Mouse (Mus musculus) lung, embryonic 16.5 days (tissue): ENCODE measurements around the gene Slc1a2. TPM values are rescaled to one million over a fixed set of nuclear protein-coding genes. Genes with fewer than 3 reads are reported as not detected.
A peak's percentile ranks its signal among the peaks of the same experiment; 100 is the strongest.

Source experiments
- ATAC-seq: fragments of 200-750 bp; cut with Nextera tagmentation; 2 replicates; pipeline ENCODE4 v1.8.0; 2017; ENCODE audit warnings: low read depth, mild to moderate bottlenecking, moderate library complexity
- H3K27ac ChIP-seq: fragments of 300-500 bp; sonication (generic); 2 replicates; pipeline ENCODE4 v1.5.1; 2014; ENCODE audit warnings: mild to moderate bottlenecking, control low read depth, low read length
- H3K27me3 ChIP-seq: fragments of 300-500 bp; sonication (generic); 2 replicates; pipeline ENCODE4 v1.6.1; 2014; ENCODE audit warnings: low read depth, low read length, mixed read lengths; ENCODE audit not compliant: control insufficient read depth, insufficient read depth
- H3K36me3 ChIP-seq: fragments of 300-500 bp; sonication (generic); 2 replicates; pipeline ENCODE4 v1.6.1; 2014; ENCODE audit warnings: low read length; ENCODE audit not compliant: control insufficient read depth, insufficient read depth
- H3K4me1 ChIP-seq: fragments of 300-500 bp; sonication (generic); replicated peaks from 2 replicates; pipeline ENCODE4 v1.6.1; 2014; ENCODE audit warnings: low read length, mixed read lengths; ENCODE audit not compliant: control insufficient read depth, insufficient read depth
- H3K4me2 ChIP-seq: fragments of 300-500 bp; sonication (generic); 2 replicates; pipeline ENCODE4 v1.6.1; 2014; ENCODE audit warnings: low read depth, low read length, control low read depth
- H3K4me3 ChIP-seq: fragments of 300-500 bp; sonication (generic); 2 replicates; pipeline ENCODE4 v1.5.1; 2014; ENCODE audit warnings: mild to moderate bottlenecking, low read length, control low read depth
- H3K9ac ChIP-seq: fragments of 300-500 bp; sonication (generic); 2 replicates; pipeline ENCODE4 v1.6.1; 2014; ENCODE audit warnings: low read length, control low read depth
- H3K9me3 ChIP-seq: fragments of 300-500 bp; sonication (generic); 2 replicates; pipeline ENCODE4 v1.6.1; 2016; ENCODE audit warnings: low read length; ENCODE audit not compliant: control insufficient read depth
- WGBS: fragments of 180-500 bp; shearing (Covaris S2); extraction: QIAGEN DNeasy Blood & Tissue Kit; methylation state at CpG from one replicate; pipeline ENCODE4 v1.1.7; 2014; 5-methylcytosine and 5-hydroxymethylcytosine counted together
- polyA plus RNA-seq: library from polyadenylated mRNA; unstranded; fragments of >200 nt; fragmentation: Nextera tagmentation; extraction: Ambion mirVana; gene quantifications from 2 replicates; pipeline ENCODE4 v1.2.1, GENCODE M21; 2015

Slc1a2 gene
- polyA plus RNA-seq, 1 experiment from 2014 or later: 0.19 TPM

GRCm38 (mm10) chr2:102715754-102716153 lies 57.3 kb downstream of the Slc1a2 start:
- no peak overlapping the region for H3K4me3 ChIP-seq
- no peak overlapping the region for H3K4me2 ChIP-seq
- H3K27me3 ChIP-seq: no peaks in the 10 kb centered on the region
- no peaks in the 10 kb centered on the region for H3K4me1 ChIP-seq
- no peak overlapping the region for H3K9ac ChIP-seq
- H3K9me3 ChIP-seq: no peaks in the 10 kb centered on the region
- no peaks in the 10 kb centered on the region for H3K36me3 ChIP-seq
- H3K27ac ChIP-seq: no peak overlapping the region
- 13% methylated on average over 1 of the region's 1 CpGs for WGBS
- no peak for ATAC-seq

GRCm38 (mm10) chr2:102721859-102722258 lies 63.4 kb downstream of the Slc1a2 start:
- Histone ChIP-seq H3K27ac (no peak overlapping the region), H3K9me3 (no peaks in the 10 kb centered on the region), H3K4me2 (no peak overlapping the region), H3K4me1 (no peaks in the 10 kb centered on the region), H3K9ac (no peak overlapping the region), H3K27me3 (no peaks in the 10 kb centered on the region), H3K36me3 (no peaks in the 10 kb centered on the region), H3K4me3 (no peak overlapping the region)
- WGBS: 49% methylated on average over 2 of the region's 2 CpGs
- no peak for ATAC-seq

- Histone ChIP-seq H3K36me3 (no peaks in the 10 kb centered on the region), H3K27ac (no peak overlapping the region), H3K4me3 (no peak overlapping the region), H3K4me1 (no peaks in the 10 kb centered on the region), H3K4me2 (no peak overlapping the region), H3K9ac (no peak overlapping the region), H3K27me3 (no peaks in the 10 kb centered on the region), H3K9me3 (no peaks in the 10 kb centered on the region)
- WGBS: 71% methylated on average over 3 of the region's 3 CpGs
- ATAC-seq: no peak
Observed at GRCm38 (mm10) chr2:102725054-102725453, 66.6 kb downstream of the Slc1a2 start.

- Histone ChIP-seq H3K36me3 (no peaks in the 10 kb centered on the region), H3K27ac (no peak overlapping the region), H3K4me1 (no peaks in the 10 kb centered on the region; the same call in 1 of the 2 replicates), H3K4me2 (no peak overlapping the region), H3K9me3 (no peaks in the 10 kb centered on the region), H3K9ac (no peak overlapping the region), H3K4me3 (no peak overlapping the region), H3K27me3 (no peaks in the 10 kb centered on the region)
- 59% methylated on average over 5 of the region's 5 CpGs for WGBS
- ATAC-seq: no peak
Observed at GRCm38 (mm10) chr2:102730386-102730785, 71.9 kb downstream of the Slc1a2 start.

GRCm38 (mm10) chr2:102730788-102731187 lies 72.3 kb downstream of the Slc1a2 start:
- ATAC-seq: no peak
- Histone ChIP-seq H3K27ac (no peak overlapping the region), H3K9me3 (no peaks in the 10 kb centered on the region), H3K4me1 (no peaks in the 10 kb centered on the region; the same call in 1 of the 2 replicates), H3K4me3 (no peak overlapping the region), H3K9ac (no peak overlapping the region), H3K36me3 (no peaks in the 10 kb centered on the region), H3K27me3 (no peaks in the 10 kb centered on the region), H3K4me2 (no peak overlapping the region)
- WGBS: 81% methylated on average over 8 of the region's 8 CpGs

- Histone ChIP-seq H3K9me3 (no peaks in the 10 kb centered on the region), H3K27me3 (no peaks in the 10 kb centered on the region), H3K4me2 (no peak overlapping the region), H3K36me3 (no peaks in the 10 kb centered on the region), H3K27ac (no peak overlapping the region), H3K9ac (no peak overlapping the region), H3K4me1 (no peaks in the 10 kb centered on the region; the same call in 1 of the 2 replicates), H3K4me3 (no peak overlapping the region)
- 54% methylated on average over 4 of the region's 4 CpGs for WGBS
- ATAC-seq: no peak
Observed at GRCm38 (mm10) chr2:102733128-102733527, 74.7 kb downstream of the Slc1a2 start.

GRCm38 (mm10) chr2:102734055-102734454 lies 75.6 kb downstream of the Slc1a2 start:
- no peaks in the 10 kb centered on the region for H3K27me3 ChIP-seq
- no peaks in the 10 kb centered on the region for H3K36me3 ChIP-seq
- H3K4me1 ChIP-seq: no peaks in the 10 kb centered on the region; the same call in 1 of the 2 replicates
- H3K9me3 ChIP-seq: no peaks in the 10 kb centered on the region
- no peak overlapping the region for H3K4me2 ChIP-seq
- H3K27ac ChIP-seq: no peak overlapping the region
- no peak for ATAC-seq
- WGBS: 63% methylated on average over 3 of the region's 3 CpGs
- H3K9ac ChIP-seq: no peak overlapping the region
- no peak overlapping the region for H3K4me3 ChIP-seq

- no peak overlapping the region for H3K4me2 ChIP-seq
- H3K36me3 ChIP-seq: no peaks in the 10 kb centered on the region
- no peaks in the 10 kb centered on the region for H3K9me3 ChIP-seq
- H3K27ac ChIP-seq: no peak overlapping the region
- no peaks in the 10 kb centered on the region; the same call in 1 of the 2 replicates for H3K4me1 ChIP-seq
- H3K4me3 ChIP-seq: no peak overlapping the region
- WGBS: 60% methylated on average over 2 of the region's 2 CpGs
- no peak overlapping the region for H3K9ac ChIP-seq
- no peaks in the 10 kb centered on the region for H3K27me3 ChIP-seq
- ATAC-seq: no peak
Observed at GRCm38 (mm10) chr2:102735031-102735430, 76.6 kb downstream of the Slc1a2 start.

- Histone ChIP-seq H3K4me2 (no peak overlapping the region), H3K27me3 (no peaks in the 10 kb centered on the region), H3K9ac (no peak overlapping the region), H3K27ac (no peak overlapping the region), H3K4me1 (no peaks in the 10 kb centered on the region; the same call in 1 of the 2 replicates), H3K9me3 (no peaks in the 10 kb centered on the region), H3K4me3 (no peak overlapping the region), H3K36me3 (no peaks in the 10 kb centered on the region)
- WGBS: 89% methylated on average over 9 of the region's 9 CpGs
- no peak for ATAC-seq
Observed at GRCm38 (mm10) chr2:102735811-102736210, 77.4 kb downstream of the Slc1a2 start.

- H3K27me3 ChIP-seq: no peaks in the 10 kb centered on the region
- no peak overlapping the region for H3K9ac ChIP-seq
- H3K9me3 ChIP-seq: no peaks in the 10 kb centered on the region
- peak; percentile 65 for ATAC-seq
- no peaks in the 10 kb centered on the region for H3K36me3 ChIP-seq
- H3K4me2 ChIP-seq: no peak overlapping the region
- H3K27ac ChIP-seq: no peak overlapping the region
- H3K4me1 ChIP-seq: no peaks in the 10 kb centered on the region; the same call in 1 of the 2 replicates
- no peak overlapping the region for H3K4me3 ChIP-seq
- 54% methylated on average over 5 of the region's 5 CpGs for WGBS
Observed at GRCm38 (mm10) chr2:102736490-102736889, 78.0 kb downstream of the Slc1a2 start.
